Mouse (Mus musculus) liver, embryonic 15.5 days (tissue): ENCODE data around the gene Maats1. TPM values are rescaled to one million over a fixed set of nuclear protein-coding genes. Genes with fewer than 3 reads are reported as not detected.

ENCODE experiments used
- ATAC-seq: fragments of 200-750 bp; cut with Nextera tagmentation; 2 replicates; pipeline ENCODE4 v1.8.0; 2017; ENCODE audit warnings: moderate number of reproducible peaks, mild to moderate bottlenecking, moderate library complexity; ENCODE audit not compliant: insufficient read depth
- H3K27ac ChIP-seq: fragments of 300-500 bp; sonication (generic); replicated peaks from 2 replicates; pipeline ENCODE4 v1.5.1; 2015; ENCODE audit warnings: mild to moderate bottlenecking, inconsistent platforms
- H3K27me3 ChIP-seq: fragments of 300-500 bp; sonication (generic); 2 replicates; pipeline ENCODE4 v1.6.1; 2015; ENCODE audit warnings: mild to moderate bottlenecking, inconsistent platforms
- H3K36me3 ChIP-seq: fragments of 300-500 bp; sonication (generic); replicated peaks from 2 replicates; pipeline ENCODE4 v1.6.1; 2015; ENCODE audit warnings: moderate library complexity, mild to moderate bottlenecking, inconsistent platforms
- H3K4me1 ChIP-seq: fragments of 300-500 bp; sonication (generic); replicated peaks from 2 replicates; pipeline ENCODE4 v1.6.1; 2015; ENCODE audit warnings: inconsistent platforms
- H3K4me2 ChIP-seq: fragments of 300-500 bp; sonication (generic); 2 replicates; pipeline ENCODE4 v1.6.1; 2015; ENCODE audit warnings: moderate library complexity, mild to moderate bottlenecking, inconsistent platforms
- H3K4me3 ChIP-seq: fragments of 300-500 bp; sonication (generic); replicated peaks from 2 replicates; pipeline ENCODE4 v1.5.1; 2015; ENCODE audit warnings: mild to moderate bottlenecking, inconsistent platforms
- H3K9ac ChIP-seq: fragments of 300-500 bp; sonication (generic); 2 replicates; pipeline ENCODE4 v1.6.1; 2015; ENCODE audit warnings: moderate library complexity, mild to moderate bottlenecking, inconsistent platforms
- H3K9me3 ChIP-seq: fragments of 300-500 bp; sonication (generic); replicated peaks from 2 replicates; pipeline ENCODE4 v1.6.1; 2016; ENCODE audit warnings: inconsistent platforms
- WGBS: fragments of 180-500 bp; shearing (Covaris S2); methylation state at CpG from one replicate; pipeline ENCODE4 v1.1.7; 2015; ENCODE audit warnings: mixed read lengths; ENCODE audit not compliant: insufficient replicate concordance; 5-methylcytosine and 5-hydroxymethylcytosine counted together
- polyA plus RNA-seq: library from polyadenylated mRNA; unstranded; fragments of >200 nt; fragmentation: Nextera tagmentation; extraction: Ambion mirVana; gene quantifications from 2 replicates; pipeline ENCODE4 v1.2.1, GENCODE M21; 2015

Maats1 gene
- 0.03 and 0.05 TPM in 2 replicates for polyA plus RNA-seq

DNA sequence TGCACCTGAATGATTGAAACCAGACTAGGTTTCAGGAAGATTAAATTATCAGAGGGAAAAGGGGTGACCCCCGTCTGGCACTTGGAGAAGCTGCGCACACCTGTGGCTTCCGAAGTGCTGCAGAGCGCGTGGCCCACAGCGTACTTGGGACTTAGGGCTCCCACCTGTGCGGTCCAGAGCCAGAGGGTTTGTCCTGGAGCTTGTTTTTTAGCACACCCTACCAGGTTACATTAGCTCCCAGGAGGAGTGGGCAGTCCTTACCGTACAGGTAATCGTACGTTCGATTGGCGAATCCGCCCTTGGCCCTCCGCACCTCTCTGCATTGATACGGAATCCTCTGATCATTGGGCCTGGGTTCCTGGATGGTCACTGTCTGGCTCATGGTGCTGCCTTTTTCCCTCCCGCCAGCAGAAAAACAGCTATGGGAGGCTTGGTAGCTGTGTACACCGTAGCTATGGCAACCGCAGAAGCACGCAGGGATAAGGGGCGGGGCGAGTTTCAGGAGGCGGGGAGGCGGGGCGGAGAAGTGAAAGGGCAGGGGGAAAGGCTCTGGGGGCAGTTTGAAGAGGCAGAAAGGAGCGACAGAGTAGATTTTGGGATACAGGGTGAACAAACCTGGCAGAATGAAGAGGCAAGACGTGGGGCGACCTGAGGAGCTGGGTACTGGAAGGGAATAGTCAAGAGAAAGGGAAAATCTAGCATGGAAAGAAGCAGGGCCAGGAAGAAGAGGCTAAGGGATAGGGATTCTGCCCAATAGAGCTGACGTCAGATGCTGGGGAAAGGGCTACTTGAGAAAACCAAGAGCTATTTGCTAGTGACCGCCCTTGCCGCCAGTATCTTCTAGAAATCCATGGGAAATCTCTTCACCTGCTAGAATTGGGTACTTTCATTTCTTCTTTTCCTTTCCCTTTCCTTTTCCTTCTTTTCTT lies at the start of gene Maats1:
Gene Maats1, minus strand, starts transcription at position 748 of the 929 bp plus-strand sequence.
- Histone ChIP-seq H3K9ac (no peak within 1 kb of the TSS), H3K27ac (no peak within 1 kb of the TSS), H3K36me3 (no peaks in the 10 kb centered on the region), H3K9me3 (no peaks in the 10 kb centered on the region), H3K4me3 (peak within 1 kb of the TSS; percentile 35), H3K27me3 (peaks cover 11% of the 10 kb centered on the region), H3K4me1 (peaks cover 18% of the 10 kb centered on the region), H3K4me2 (peak within 1 kb of the TSS; percentile 59)
- WGBS = 19% methylated on average over 30 of the region's 30 CpGs
- peak; percentile 25; the same call in 1 of the 2 replicates for ATAC-seq

DNA sequence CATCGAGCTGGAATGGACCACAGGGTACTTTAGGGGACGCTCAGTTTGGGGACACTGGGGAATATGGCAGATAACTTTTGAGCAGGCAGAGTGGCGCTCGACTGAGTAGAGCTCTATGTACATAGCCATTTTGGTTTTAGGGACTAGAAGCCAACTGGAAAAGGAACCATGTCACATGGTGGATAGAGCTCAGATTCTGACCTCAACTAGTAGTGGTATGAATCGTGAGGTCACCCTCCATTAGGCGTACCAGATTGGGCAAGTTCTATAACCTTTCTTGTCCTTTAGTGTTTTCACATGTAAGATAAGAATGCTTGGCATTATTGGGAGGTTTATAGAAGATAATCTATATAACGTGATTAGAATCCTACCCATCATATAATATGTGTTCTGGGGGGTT lies 48.4 kb upstream of the Maats1 start:
- Histone ChIP-seq H3K9me3 (no peaks in the 10 kb centered on the region), H3K4me3 (no peak overlapping the region)
- ATAC-seq = no peak

DNA sequence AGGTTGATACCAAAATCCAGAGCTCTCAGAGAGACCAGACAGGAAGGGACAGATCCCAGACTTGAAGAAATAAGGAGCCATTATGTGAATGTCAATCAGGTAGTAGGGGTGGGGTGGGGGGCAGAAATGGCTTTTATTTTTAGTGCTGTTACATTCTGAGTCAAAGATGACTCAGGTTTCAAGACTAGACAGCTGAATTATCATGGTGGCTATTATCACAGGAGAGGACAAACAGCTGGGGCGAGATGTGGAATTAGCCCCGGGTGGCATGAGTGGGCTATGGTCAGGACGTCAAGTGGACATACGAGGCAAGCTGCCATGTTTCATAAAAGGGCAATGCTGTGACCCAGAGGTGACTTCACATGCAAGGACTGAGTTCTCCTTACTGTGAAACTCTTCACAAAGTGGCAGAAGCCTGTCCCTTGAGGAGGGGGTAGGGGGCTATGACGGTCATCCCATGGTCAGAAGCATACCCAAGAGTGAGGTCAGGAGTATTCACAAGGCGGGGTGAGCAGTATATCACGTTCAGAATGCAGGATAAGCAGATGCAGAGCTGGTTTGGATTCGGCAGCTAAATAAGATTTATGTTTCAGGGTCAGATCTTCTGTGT lies 47.4 kb upstream of the Maats1 start:
- ATAC-seq = no peak
- Histone ChIP-seq H3K4me3 (no peak overlapping the region), H3K4me1 (peaks cover 39% of the 10 kb centered on the region), H3K4me2 (no peak overlapping the region), H3K27me3 (no peaks in the 10 kb centered on the region), H3K27ac (no peak overlapping the region), H3K9me3 (no peaks in the 10 kb centered on the region), H3K36me3 (no peaks in the 10 kb centered on the region), H3K9ac (no peak overlapping the region)
- WGBS = 65% methylated on average over 8 of the region's 8 CpGs

More for the DNA sequence above, 48.4 kb upstream of the Maats1 start:
- Histone ChIP-seq H3K27ac (no peak overlapping the region), H3K36me3 (no peaks in the 10 kb centered on the region), H3K4me1 (peaks cover 35% of the 10 kb centered on the region), H3K9ac (no peak overlapping the region), H3K4me2 (no peak overlapping the region), H3K27me3 (no peaks in the 10 kb centered on the region)
- 74% methylated on average over 7 of the region's 7 CpGs for WGBS

DNA sequence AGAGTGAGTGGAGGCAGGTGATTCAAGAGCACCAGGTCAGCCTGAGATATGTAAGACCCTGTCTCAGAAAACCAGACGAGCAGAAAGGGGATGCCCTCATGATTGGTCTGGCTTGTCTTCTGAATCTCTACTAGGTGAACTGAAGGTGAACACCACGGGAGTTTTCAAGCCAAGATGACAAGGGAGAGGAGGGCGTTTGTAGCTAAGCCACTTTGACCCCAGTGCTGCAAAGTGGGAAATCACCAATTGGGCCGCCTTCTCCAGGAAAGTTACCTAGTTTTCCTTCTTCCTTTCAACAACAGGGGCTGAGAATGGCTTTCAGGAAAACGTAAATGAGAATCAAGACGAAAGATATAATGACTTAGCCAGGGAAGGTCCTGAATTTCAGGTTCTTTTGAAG lies 46.8 kb upstream of the Maats1 start:
- no peaks in the 10 kb centered on the region for H3K9me3 ChIP-seq
- H3K9ac ChIP-seq = no peak overlapping the region
- no peaks in the 10 kb centered on the region for H3K36me3 ChIP-seq
- H3K27me3 ChIP-seq = no peaks in the 10 kb centered on the region
- ATAC-seq = no peak
- H3K27ac ChIP-seq = no peak overlapping the region
- no peak overlapping the region for H3K4me3 ChIP-seq
- WGBS = 66% methylated on average over 6 of the region's 6 CpGs
- peaks cover 41% of the 10 kb centered on the region for H3K4me1 ChIP-seq
- no peak overlapping the region for H3K4me2 ChIP-seq

DNA sequence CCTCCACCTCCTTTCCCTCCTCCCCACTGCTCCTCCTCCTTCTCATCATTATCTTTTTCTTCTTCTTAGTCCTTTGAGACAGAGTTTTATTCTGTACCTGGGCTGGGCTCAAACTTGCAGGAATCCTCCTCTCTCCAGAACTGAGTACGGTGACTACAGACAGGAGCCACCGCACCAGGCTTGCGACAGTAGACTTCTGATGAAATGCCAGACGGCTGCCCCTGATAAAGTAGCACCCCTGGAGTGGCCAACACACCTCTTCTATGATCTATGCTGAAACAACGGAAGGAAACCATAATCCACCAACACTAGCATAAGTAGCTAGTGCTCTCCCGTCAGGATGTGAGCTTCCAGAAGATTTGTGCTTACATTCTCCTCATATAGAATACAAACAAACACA lies 45.4 kb upstream of the Maats1 start:
- peaks cover 53% of the 10 kb centered on the region for H3K4me1 ChIP-seq
- H3K4me3 ChIP-seq = no peak overlapping the region
- no peak overlapping the region for H3K9ac ChIP-seq
- H3K9me3 ChIP-seq = no peaks in the 10 kb centered on the region
- H3K27ac ChIP-seq = peak overlapping the region; percentile 53
- ATAC-seq = peak; percentile 65
- H3K4me2 ChIP-seq = peak overlapping the region; percentile 42
- H3K27me3 ChIP-seq = no peaks in the 10 kb centered on the region
- 30% methylated on average over 6 of the region's 6 CpGs for whole genome bisulfite sequencing
- H3K36me3 ChIP-seq = no peaks in the 10 kb centered on the region

DNA sequence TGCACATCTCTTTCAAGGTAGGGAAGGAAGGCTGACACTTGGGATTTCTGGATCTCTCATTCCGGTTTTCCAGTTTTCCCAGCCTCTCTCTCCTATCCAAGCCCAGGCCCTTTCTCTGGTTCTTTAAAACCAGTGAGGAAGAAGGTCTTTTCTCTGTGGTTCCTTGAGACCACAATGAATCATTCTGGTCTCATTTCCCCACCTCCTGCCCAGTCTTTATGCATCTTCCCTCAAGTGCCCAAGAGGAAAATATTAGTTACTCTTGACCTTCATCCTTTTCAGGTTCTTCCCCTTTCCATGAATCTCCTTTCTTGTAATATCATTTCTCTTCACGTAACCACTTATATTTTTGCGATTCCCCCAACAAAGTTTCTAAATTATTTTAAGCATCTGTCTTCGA lies 43.8 kb upstream of the Maats1 start:
- H3K9me3 ChIP-seq = no peaks in the 10 kb centered on the region
- no peaks in the 10 kb centered on the region for H3K36me3 ChIP-seq
- H3K27ac ChIP-seq = no peak overlapping the region
- no peaks in the 10 kb centered on the region for H3K27me3 ChIP-seq
- H3K4me1 ChIP-seq = peaks cover 54% of the 10 kb centered on the region
- no peak overlapping the region for H3K4me2 ChIP-seq
- no peak overlapping the region for H3K9ac ChIP-seq
- no peak for ATAC-seq
- H3K4me3 ChIP-seq = no peak overlapping the region
- WGBS = 78% methylated on average over 4 of the region's 4 CpGs

DNA sequence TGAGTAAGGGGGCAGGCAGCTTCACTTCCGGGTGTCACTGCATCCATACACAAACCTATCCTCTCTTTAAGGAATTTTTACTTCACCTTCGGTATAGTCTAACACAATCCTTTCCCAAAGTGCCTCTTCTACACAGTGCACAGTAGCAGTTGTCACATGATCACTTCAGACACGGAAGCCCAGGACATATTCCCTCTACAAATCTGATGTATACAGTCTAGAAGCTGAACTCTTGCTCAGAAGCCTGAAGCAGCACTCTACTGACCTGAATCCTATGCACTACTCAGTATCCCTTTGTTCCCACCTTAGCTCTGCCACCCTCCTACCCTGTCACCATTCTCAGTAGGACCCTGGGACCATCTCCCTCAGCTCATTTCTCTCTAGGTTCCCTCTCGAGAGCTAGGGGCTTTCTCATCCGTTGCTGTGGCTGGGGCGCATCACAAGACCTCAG lies 43.3 kb upstream of the Maats1 start:
- 77% methylated on average over 6 of the region's 6 CpGs for WGBS
- Histone ChIP-seq H3K4me2 (no peak overlapping the region), H3K9me3 (no peaks in the 10 kb centered on the region), H3K9ac (no peak overlapping the region), H3K27ac (peak overlapping the region; percentile 60; the same call in 1 of the 2 replicates), H3K27me3 (no peaks in the 10 kb centered on the region), H3K4me1 (peaks cover 54% of the 10 kb centered on the region), H3K36me3 (no peaks in the 10 kb centered on the region), H3K4me3 (no peak overlapping the region)
- ATAC-seq = no peak

DNA sequence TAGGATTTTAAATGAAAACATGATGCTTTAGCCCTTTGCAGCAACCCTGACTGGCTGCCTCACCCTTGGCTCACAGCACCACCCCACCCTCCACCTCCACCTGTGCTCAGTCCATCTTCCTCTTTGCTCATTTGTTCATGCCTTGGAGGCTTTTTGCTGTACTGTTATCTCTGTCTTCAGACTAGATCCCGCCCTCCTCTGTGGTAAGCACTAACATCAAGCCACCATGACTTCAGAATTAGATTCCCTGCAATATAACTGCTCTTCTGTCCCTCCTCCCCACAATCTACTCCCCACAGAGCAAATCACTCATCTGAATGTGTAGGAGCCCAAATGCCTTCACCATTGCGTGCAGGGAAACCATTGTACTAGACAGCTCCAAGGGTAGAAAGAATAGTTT lies 41.7 kb upstream of the Maats1 start:
- H3K36me3 ChIP-seq = peaks cover 3% of the 10 kb centered on the region
- peak; percentile 77 for ATAC-seq
- H3K4me1 ChIP-seq = peaks cover 65% of the 10 kb centered on the region
- H3K4me3 ChIP-seq = no peak overlapping the region
- H3K9ac ChIP-seq = no peak overlapping the region
- WGBS = 16% methylated on average over 2 of the region's 2 CpGs
- no peaks in the 10 kb centered on the region for H3K27me3 ChIP-seq
- H3K4me2 ChIP-seq = peak overlapping the region; percentile 16; the same call in 1 of the 2 replicates
- peak overlapping the region; percentile 60 for H3K27ac ChIP-seq
- no peaks in the 10 kb centered on the region for H3K9me3 ChIP-seq

DNA sequence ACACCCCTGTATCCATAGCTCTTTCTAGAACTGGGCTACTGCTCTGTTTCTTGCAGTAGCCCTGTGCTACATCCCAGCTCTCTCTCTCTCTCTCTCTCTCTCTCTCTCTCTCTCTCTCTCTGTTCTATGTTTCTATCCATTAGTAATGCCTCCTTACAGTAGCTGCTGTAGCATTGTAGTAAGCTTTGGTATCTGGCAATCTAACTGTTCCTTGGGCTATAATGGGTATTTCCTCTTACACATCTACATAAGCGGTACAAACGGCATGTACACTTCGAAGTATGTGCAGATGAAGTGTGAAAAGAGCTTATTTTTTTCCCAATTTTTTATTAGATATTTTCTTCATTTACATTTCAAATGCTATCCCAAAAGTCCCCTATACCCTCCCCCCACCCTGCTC lies 38.0 kb upstream of the Maats1 start:
- H3K4me1 ChIP-seq = peaks cover 68% of the 10 kb centered on the region
- H3K36me3 ChIP-seq = peaks cover 33% of the 10 kb centered on the region
- no peak overlapping the region for H3K4me3 ChIP-seq
- no peak for ATAC-seq
- WGBS = 72% methylated on average over 3 of the region's 3 CpGs
- no peak overlapping the region for H3K27ac ChIP-seq
- no peak overlapping the region for H3K9ac ChIP-seq
- no peak overlapping the region for H3K4me2 ChIP-seq
- no peaks in the 10 kb centered on the region for H3K27me3 ChIP-seq
- no peaks in the 10 kb centered on the region for H3K9me3 ChIP-seq

DNA sequence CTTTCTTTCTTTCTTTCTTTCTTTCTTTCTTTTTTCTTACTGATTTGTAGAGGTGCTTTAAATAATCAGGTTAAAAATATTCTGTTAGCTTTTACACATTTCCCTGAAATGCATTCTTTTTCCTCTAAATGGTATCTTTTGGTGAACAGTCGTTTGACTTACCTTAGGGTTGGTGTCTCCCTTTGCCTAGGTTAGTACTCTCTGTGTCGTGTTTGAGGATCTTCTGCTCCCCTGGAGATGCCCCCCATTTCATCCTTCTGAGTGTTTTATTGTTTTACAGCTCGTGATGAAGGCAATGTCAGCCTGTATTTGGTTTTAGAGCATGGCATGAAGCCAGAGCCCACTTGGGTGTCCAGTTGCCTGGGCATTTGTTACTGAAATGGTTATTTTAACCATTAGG lies 37.5 kb upstream of the Maats1 start:
- Histone ChIP-seq H3K4me3 (no peak overlapping the region), H3K36me3 (peaks cover 33% of the 10 kb centered on the region), H3K4me2 (no peak overlapping the region), H3K27me3 (no peaks in the 10 kb centered on the region), H3K4me1 (peaks cover 68% of the 10 kb centered on the region), H3K27ac (no peak overlapping the region), H3K9ac (no peak overlapping the region), H3K9me3 (no peaks in the 10 kb centered on the region)
- ATAC-seq = no peak
- WGBS = 33% methylated on average over 3 of the region's 3 CpGs

DNA sequence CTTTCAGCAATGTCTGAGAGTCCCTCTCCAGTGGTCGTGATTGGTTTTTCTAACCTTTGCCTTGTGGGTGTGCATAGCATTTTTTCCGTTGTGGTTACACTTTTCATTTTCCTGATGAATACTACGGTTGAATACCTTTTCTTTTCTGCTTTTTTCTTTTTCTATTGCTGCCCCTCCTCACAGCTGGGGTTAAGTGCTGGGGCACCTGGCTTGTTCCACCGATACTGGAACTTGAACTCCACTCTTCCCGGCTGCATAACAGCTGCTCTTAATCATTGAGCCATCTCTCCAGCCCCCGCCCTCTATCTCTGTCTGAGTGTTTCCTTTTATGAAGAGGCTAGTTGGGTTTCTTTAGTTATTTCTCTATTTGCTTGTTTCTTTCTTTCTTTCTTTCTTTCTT lies 37.1 kb upstream of the Maats1 start:
- H3K9ac ChIP-seq = no peak overlapping the region
- no peaks in the 10 kb centered on the region for H3K27me3 ChIP-seq
- peak overlapping the region; percentile 24; the same call in 1 of the 2 replicates for H3K27ac ChIP-seq
- no peaks in the 10 kb centered on the region for H3K9me3 ChIP-seq
- WGBS = 21% methylated on average over 6 of the region's 6 CpGs
- H3K36me3 ChIP-seq = peaks cover 35% of the 10 kb centered on the region
- H3K4me2 ChIP-seq = 0 out of 2 replicates have a peak overlapping the region, but pooled peaks have one; percentile 15
- H3K4me1 ChIP-seq = peaks cover 68% of the 10 kb centered on the region
- H3K4me3 ChIP-seq = no peak overlapping the region
- ATAC-seq = no peak
